Mouse (Mus musculus) large intestine, adult 2 months (tissue): ENCODE results near the gene Cd96. TPM values are rescaled to one million over a fixed set of nuclear protein-coding genes. Genes with fewer than 3 reads are reported as not detected.
"Not testable (repeated sequence)": the region's sequence is repeated elsewhere in the genome, so short reads cannot be mapped to it uniquely, and the experiment has no call there.

Source experiments
- DNase-seq: peaks from one replicate; pipeline ENCODE4 v3.0.0-alpha.2; 2012; ENCODE audit warnings: low read depth, low spot score
- WGBS: fragments of 180-500 bp; shearing (Covaris S2); methylation state at CpG from one replicate; pipeline ENCODE4 v1.1.7; 2018; 5-methylcytosine and 5-hydroxymethylcytosine counted together
- polyA plus RNA-seq: library from polyadenylated mRNA; depleted of rRNA; stranded (reverse); fragments of >200 nt; gene quantifications from 2 replicates; pipeline ENCODE4 v1.2.3, GENCODE M21; 2012; rRNA removed

Gene Cd96
- polyA plus RNA-seq, result 1.4 and 2.2 TPM in 2 replicates

GRCm38 (mm10) chr16:46120020-46120419, at the start of gene Cd96:
Cd96 (minus strand) TSS chr16:46120251.
- DNase-seq, result no peak
- WGBS, result 58% methylated on average over 10 of the region's 10 CpGs

DNA sequence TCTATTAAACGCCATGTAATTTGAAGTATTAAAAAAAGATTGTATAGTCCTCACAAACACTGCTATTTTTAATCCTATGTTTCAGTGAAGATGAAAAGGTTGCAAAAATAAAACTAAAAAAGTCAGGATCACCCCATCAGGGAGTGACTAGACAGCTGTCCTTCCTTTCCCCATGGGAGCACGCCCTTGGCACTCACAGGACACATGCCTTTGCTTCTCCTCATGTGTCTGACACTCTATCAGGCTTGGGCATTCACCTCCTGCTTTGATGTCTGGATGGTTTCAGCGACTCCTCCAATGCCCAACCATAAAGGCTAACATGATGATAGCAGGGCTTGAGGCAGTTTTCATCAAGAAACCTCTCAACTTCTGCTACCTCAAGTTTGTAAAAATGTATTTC, 46.9 kb upstream of the Cd96 start:
- 64% methylated on average over 3 of the region's 3 CpGs for WGBS
- DNase-seq, result no peak

DNA sequence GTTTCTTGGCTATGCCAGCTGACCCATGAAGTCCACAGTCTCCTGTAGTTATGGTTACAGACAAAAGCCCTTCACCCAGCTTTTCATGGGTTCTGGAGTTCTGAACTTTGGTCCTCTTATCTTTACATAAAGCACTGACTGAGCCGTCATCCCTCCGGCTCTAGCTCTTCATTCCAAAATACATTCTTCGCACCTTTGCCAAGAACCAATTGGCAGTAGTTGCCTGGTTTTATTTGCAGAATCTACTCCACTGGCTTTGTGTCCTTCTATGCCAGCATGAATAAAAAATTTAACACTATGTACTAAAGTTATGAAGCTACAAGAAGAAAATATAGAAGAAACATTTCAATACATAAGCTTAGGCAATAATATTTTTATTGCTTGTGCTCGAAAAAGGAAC, 45.3 kb upstream of the Cd96 start:
- WGBS, result 42% methylated on average over 4 of the region's 4 CpGs
- DNase-seq, result no peak

- DNase-seq, result not testable (repeated sequence)
- 98% methylated on average over 12 of the region's 16 CpGs for WGBS
Measured at GRCm38 (mm10) chr16:46154832-46155231, 34.8 kb upstream of the Cd96 start, which contains the start of gene Gm4737. Gm4737 (minus strand) TSS chr16:46155077.

GRCm38 (mm10) chr16:46151141-46151540, 31.1 kb upstream of the Cd96 start:
- DNase-seq, result no peak

GRCm38 (mm10) chr16:46148661-46149341, 28.8 kb upstream of the Cd96 start:
- DNase-seq, result no peak
- WGBS, result 49% methylated on average over 3 of the region's 3 CpGs

GRCm38 (mm10) chr16:46146962-46147361, 26.9 kb upstream of the Cd96 start:
- WGBS, result 69% methylated on average over 3 of the region's 3 CpGs
- no peak for DNase-seq

DNA sequence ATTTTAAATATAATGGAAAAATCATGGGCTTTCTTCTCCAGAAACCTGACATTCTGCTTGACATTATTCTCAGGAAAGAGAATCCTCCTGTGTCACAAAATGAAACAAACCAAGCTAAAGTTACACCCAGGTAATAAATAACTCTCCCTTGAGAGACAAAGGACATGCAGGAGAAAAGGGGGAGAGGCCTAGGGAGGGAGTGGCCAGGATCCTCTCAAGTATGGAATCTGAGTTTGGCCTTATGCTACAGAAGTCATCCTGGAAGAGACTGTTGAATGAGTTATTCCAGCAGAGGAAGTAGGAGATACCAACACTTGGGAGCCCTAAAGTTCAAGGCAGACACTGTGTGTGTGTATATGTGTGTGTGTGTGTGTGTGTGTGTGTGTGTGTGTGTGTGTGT, 2.2 kb upstream of the Cd96 start:
- DNase-seq, result no peak

DNA sequence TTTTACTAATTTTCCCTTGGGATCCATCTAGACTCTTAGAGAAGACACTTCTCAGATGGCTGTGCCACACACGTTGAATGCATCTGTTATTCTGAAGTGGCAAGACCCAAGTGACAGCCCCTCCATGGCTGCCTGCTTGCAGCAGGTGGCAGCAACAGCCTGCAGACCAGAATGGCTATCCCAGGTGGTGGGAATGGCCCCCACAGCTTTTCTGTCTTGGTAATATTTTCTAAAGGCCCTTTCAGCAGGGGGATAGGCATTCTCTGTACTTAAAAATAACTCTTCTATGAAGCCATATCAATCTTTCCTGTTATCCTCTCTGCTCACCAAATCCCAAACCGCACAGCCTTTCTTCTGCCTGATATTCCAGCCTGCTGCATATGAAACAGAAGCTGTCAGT, 1.4 kb upstream of the Cd96 start:
- DNase-seq, result no peak

GRCm38 (mm10) chr16:46120607-46121006, 556 bp upstream of the Cd96 start:
- 39% methylated on average over 3 of the region's 3 CpGs for WGBS
- DNase-seq, result no peak

More for the DNA sequence above, 1.4 kb upstream of the Cd96 start:
- 37% methylated on average over 2 of the region's 2 CpGs for WGBS

- no peak for DNase-seq
- 83% methylated on average over 3 of the region's 3 CpGs for WGBS
Measured at GRCm38 (mm10) chr16:46117645-46118044, 2.4 kb downstream of the Cd96 start.

- DNase-seq, result no peak
- 59% methylated on average over 2 of the region's 2 CpGs for WGBS
Measured at GRCm38 (mm10) chr16:46114727-46115126, 5.3 kb downstream of the Cd96 start.

DNA sequence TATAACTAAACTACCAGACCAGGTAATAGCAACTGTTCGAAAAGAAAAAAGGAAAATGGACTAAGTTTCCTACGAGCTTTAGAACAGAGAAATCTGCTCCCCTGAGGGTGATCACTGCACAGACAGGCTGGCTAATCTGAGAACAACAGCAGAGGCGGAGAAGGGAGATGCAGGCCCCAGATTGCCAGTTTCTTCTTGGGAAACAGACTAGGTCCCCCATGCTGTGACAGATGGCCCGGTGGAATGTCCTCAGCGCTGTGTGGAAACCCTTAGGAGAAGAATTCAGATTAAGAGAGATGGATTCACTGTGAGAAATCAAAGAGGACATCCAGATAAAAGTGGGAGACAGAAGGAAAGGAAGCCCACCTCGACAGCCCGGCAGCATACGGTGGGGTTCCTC, 10.5 kb downstream of the Cd96 start:
- 72% methylated on average over 8 of the region's 8 CpGs for WGBS
- DNase-seq, result no peak

DNA sequence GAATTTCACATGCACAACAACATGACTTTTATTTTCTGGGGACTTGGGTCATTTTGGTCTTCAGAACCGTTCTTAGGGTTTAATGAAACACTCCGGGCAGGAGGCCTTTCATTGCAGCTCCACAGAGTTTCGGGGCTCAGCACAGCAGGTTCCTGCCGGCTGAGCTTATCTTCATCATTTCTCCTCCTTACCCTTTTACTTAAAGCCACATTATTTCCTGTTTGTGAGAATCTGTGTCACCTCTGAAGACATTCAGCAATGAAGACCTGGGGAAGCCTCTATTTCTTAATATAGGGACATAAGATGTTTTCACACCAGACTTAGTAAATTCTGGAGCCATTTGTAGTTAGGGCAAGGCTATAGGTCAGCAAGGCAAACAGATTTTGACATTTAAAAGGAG, 12.6 kb downstream of the Cd96 start:
- WGBS, result 74% methylated on average over 4 of the region's 4 CpGs
- DNase-seq, result no peak

- no peak for DNase-seq
- WGBS, result 71% methylated on average over 9 of the region's 9 CpGs
Measured at GRCm38 (mm10) chr16:46104491-46104890, 15.6 kb downstream of the Cd96 start.

GRCm38 (mm10) chr16:46101748-46102147, 18.3 kb downstream of the Cd96 start:
- WGBS, result 41% methylated on average over 2 of the region's 2 CpGs
- no peak for DNase-seq

GRCm38 (mm10) chr16:46100286-46100685, 19.8 kb downstream of the Cd96 start:
- no peak for DNase-seq
- 49% methylated on average over 2 of the region's 2 CpGs for WGBS

DNA sequence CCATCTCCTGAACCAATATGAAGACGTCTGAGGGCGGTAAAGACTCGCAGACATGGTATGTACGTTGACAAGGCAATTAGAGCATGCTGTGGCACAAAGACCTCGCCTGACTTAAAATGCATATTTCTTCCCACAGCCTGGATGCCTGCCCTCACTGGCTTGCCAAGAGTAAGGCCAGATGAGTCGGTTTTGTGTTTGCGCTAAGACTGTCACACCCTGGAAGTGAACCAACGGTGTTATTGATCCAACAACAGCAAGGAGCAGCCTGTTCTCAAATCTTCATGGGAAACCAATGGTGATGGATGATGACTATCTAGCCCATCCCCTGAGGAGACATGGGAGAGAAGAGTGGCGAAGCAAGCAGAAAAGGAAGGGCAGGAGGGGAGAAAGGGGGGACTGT, 22.6 kb downstream of the Cd96 start:
- WGBS, result 50% methylated on average over 9 of the region's 9 CpGs
- DNase-seq, result no peak

DNA sequence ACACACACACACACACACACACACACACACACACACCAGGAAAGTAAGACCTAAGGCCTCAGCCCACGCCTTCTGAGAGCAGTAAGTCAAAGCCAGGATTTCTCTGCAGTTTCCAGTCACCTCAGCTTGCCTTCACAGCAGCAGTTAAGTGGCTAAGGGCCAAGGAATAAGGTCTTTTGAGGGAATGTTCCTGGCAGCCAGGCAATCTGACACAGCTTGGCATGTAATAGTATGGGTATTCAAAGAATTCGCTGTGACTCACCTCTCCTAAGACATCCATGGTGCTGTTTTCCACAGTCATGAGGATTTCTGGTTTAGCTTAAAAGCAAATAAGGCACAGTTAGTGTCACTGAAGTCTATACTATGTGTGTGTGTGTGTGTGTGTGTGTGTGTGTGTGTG, 25.6 kb downstream of the Cd96 start:
- 51% methylated on average over 2 of the region's 2 CpGs for WGBS
- no peak for DNase-seq

DNA sequence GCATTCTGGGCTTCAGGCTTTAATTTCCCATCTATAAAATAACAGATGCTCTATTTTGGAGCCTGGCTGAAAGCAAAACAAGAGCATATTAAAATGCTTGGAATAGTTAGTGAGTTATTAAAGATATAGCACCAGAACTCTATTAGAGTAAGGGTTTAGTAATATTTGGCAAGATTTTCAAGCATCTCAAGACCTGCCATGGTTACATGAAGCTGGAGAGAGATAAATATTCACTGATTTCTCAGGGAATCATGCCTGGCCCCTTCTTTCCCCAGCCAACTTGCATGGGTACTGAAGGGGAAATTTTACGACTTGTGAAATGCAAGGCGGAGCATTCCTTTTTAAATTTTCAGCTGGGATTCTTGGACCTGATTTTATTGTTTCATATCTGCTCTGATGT, 27.1 kb downstream of the Cd96 start:
- WGBS, result 57% methylated on average over 2 of the region's 2 CpGs
- no peak for DNase-seq

DNA sequence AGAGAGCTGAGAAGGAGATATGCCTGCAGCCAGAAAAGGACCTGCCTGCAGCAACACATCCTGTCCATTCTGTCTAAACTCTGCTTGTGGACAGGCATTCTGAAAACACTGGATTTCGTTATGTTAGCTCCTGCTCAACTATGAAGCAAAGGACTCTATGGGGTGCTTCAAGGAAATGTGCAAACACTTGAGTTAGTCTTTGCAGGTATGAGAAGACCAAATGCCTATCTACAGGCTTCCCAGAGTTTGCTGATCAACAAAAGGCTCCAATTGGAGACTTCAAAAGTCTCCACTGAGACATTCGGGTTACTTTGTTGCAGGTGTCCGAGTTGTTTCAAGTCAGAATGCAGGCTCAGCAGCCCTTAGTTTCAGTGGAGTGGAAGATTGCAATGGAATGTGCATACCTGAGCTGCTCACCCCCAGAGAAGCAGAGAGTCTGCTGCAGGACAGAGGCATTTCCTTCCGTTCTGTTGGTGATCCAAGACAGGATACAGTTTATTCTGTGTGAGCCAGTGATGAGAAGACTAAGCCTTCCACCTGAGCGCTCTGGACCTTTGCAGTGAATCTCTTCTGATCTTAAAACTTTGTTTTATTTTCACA, 33.1 kb downstream of the Cd96 start:
- no peak for DNase-seq
- 63% methylated on average over 5 of the region's 5 CpGs for WGBS

DNA sequence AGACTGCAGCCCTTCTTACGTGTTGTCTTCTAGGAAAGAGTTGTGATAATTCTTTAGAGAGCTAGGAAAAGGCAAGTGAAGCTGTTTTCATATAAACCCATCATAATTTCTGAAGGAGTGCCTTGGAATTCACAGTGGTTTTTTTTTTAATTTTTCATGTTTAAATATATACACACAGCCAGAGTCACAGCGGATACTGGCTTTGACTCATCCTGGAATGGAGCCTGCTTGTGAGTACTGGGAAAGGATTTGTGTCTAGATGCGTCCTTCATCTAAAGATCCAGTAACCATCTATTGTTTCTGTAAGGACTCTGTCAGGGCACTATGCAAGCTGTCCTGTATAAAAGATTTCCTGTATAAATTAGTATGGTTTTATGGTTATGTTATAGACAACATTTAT, 52.1 kb downstream of the Cd96 start:
- 66% methylated on average over 3 of the region's 3 CpGs for WGBS
- no peak for DNase-seq
